Mouse (Mus musculus) CH12.LX (cell line): ENCODE data around the gene Ankrd9. TPM values are rescaled to one million over a fixed set of nuclear protein-coding genes. Genes with fewer than 3 reads are reported as not detected.

Experiments used
- DNase-seq: peaks from one replicate; pipeline ENCODE4 v3.0.0-alpha.2; 2013; ENCODE audit errors: extremely low read depth
- H3K27ac ChIP-seq: 2 replicates; pipeline ENCODE4 v1.5.1; 2012; ENCODE audit warnings: low read depth, mild to moderate bottlenecking, control low read depth, moderate library complexity; ENCODE audit not compliant: insufficient read depth
- H3K27me3 ChIP-seq: replicated peaks from 2 replicates; pipeline ENCODE3; 2012; ENCODE audit warnings: inconsistent platforms
- H3K36me3 ChIP-seq, 2 experiments: replicated peaks in 1 of 2; 2 replicates each; pipeline versions ENCODE3 to v1.6.1; 2012; ENCODE audit warnings: inconsistent platforms in 1 of 2, low read length in 1 of 2, mild to moderate bottlenecking in 1 of 2, mixed read lengths in 1 of 2, moderate library complexity in 1 of 2; ENCODE audit not compliant: control insufficient read depth in 1 of 2, insufficient read depth in 1 of 2
- H3K4me1 ChIP-seq, 2 experiments: 2 replicates each; pipeline ENCODE4 v1.6.1; 2012; ENCODE audit warnings: inconsistent platforms in 1 of 2, moderate library complexity in 1 of 2; ENCODE audit not compliant: insufficient read depth in 2 of 2, control insufficient read depth in 1 of 2
- H3K4me2 ChIP-seq: 2 replicates; pipeline ENCODE4 v1.6.1; 2012; ENCODE audit warnings: low read depth, mild to moderate bottlenecking, control low read depth; ENCODE audit not compliant: poor library complexity, insufficient read depth, severe bottlenecking
- H3K4me3 ChIP-seq, 3 experiments: fragments of 150-350 bp in 1 of 3; sonication (generic) in 1 of 3; replicated peaks in 1 of 3; 2 replicates each; pipeline versions ENCODE3 to v1.5.1; 2011 to 2012; ENCODE audit warnings: low read depth in 2 of 3, low read length in 2 of 3, mild to moderate bottlenecking in 2 of 3, moderate library complexity in 2 of 3, control low read depth in 1 of 3, improper control_type of control experiment in 1 of 3, inconsistent platforms in 1 of 3, mixed read lengths in 1 of 3; ENCODE audit not compliant: poor library complexity in 1 of 3
- H3K79me2 ChIP-seq: replicated peaks from 2 replicates; pipeline ENCODE4 v1.6.1; 2012; ENCODE audit warnings: mild to moderate bottlenecking, moderate library complexity; ENCODE audit not compliant: control insufficient read depth, poor library complexity, insufficient read depth, severe bottlenecking; ENCODE audit errors: extremely low read depth
- H3K9ac ChIP-seq: 2 replicates; pipeline ENCODE4 v1.6.1; 2012; ENCODE audit warnings: low read depth, mild to moderate bottlenecking, control low read depth, moderate library complexity; ENCODE audit not compliant: insufficient read depth
- H3K9me3 ChIP-seq: replicated peaks from 2 replicates; pipeline ENCODE3; 2012; ENCODE audit warnings: low read length, inconsistent platforms, mixed read lengths
- BHLHE40 ChIP-seq: IDR thresholded peaks from 2 replicates; pipeline ENCODE4 v1.6.1; 2011; ENCODE audit warnings: mild to moderate bottlenecking, low read depth, low read length, improper control_type of control experiment
- CHD1 ChIP-seq: IDR thresholded peaks from 2 replicates; pipeline ENCODE4 v1.6.1; 2012; ENCODE audit warnings: low read depth, low read length, improper control_type of control experiment, inconsistent platforms
- CTCF ChIP-seq, 2 experiments: IDR thresholded peaks in 1 of 2; conservative IDR thresholded peaks in 1 of 2; 2 replicates each; pipeline ENCODE4 v1.5.1; 2011 to 2012; ENCODE audit warnings: low read depth in 2 of 2, low read length in 2 of 2, improper control_type of control experiment in 1 of 2, inconsistent platforms in 1 of 2, mild to moderate bottlenecking in 1 of 2, moderate library complexity in 1 of 2
- E2F4 ChIP-seq: IDR thresholded peaks from 2 replicates; pipeline ENCODE4 v1.6.1; 2011; ENCODE audit warnings: low read depth, low read length, improper control_type of control experiment; ENCODE audit not compliant: insufficient replicate concordance
- GABPA ChIP-seq: IDR thresholded peaks from 2 replicates; pipeline ENCODE4 v1.6.1; 2012; ENCODE audit warnings: low read depth, low read length, improper control_type of control experiment, inconsistent platforms; ENCODE audit not compliant: insufficient replicate concordance
- IRF4 ChIP-seq: IDR thresholded peaks from 2 replicates; pipeline ENCODE4 v1.6.1; 2014; ENCODE audit warnings: low read depth, mild to moderate bottlenecking, inconsistent platforms, low read length, improper control_type of control experiment
- KAT2A ChIP-seq: IDR thresholded peaks from 2 replicates; pipeline ENCODE4 v1.6.1; 2012; ENCODE audit warnings: low read length, improper control_type of control experiment, inconsistent platforms; ENCODE audit not compliant: insufficient replicate concordance
- MAZ ChIP-seq: IDR thresholded peaks from 2 replicates; pipeline ENCODE4 v1.6.1; 2012; ENCODE audit warnings: low read depth, mild to moderate bottlenecking, inconsistent platforms, low read length, improper control_type of control experiment, moderate library complexity
- MEF2A ChIP-seq: IDR thresholded peaks from 2 replicates; pipeline ENCODE4 v1.6.1; 2014; ENCODE audit warnings: low read depth, mild to moderate bottlenecking, inconsistent platforms, low read length, improper control_type of control experiment, borderline replicate concordance
- NELFE ChIP-seq: IDR thresholded peaks from 2 replicates; pipeline ENCODE4 v1.6.1; 2011; ENCODE audit warnings: low read depth, low read length, improper control_type of control experiment
- NRF1 ChIP-seq: IDR thresholded peaks from 2 replicates; pipeline ENCODE4 v1.6.1; 2014; ENCODE audit warnings: low read depth, mild to moderate bottlenecking, inconsistent platforms, low read length, improper control_type of control experiment, moderate library complexity
- POLR2A ChIP-seq: IDR thresholded peaks from 2 replicates; pipeline ENCODE4 v1.6.1; 2011; ENCODE audit warnings: low read depth, mild to moderate bottlenecking, improper control_type of control experiment, low read length
- RAD21 ChIP-seq: IDR thresholded peaks from 2 replicates; pipeline ENCODE4 v1.6.1; 2011; ENCODE audit warnings: low read depth, mild to moderate bottlenecking, low read length, improper control_type of control experiment, moderate library complexity
- TBP ChIP-seq: conservative IDR thresholded peaks from 2 replicates; pipeline ENCODE4 v1.6.1; 2011; ENCODE audit warnings: low read depth, low read length, improper control_type of control experiment
- TCF12 ChIP-seq: IDR thresholded peaks from 2 replicates; pipeline ENCODE4 v1.6.1; 2014; ENCODE audit warnings: low read depth, mild to moderate bottlenecking, inconsistent platforms, low read length, improper control_type of control experiment
- UBTF ChIP-seq: IDR thresholded peaks from 2 replicates; pipeline ENCODE4 v1.6.1; 2012; ENCODE audit warnings: low read depth, mild to moderate bottlenecking, inconsistent platforms, low read length, improper control_type of control experiment, moderate library complexity
- ZKSCAN1 ChIP-seq: IDR thresholded peaks from 2 replicates; pipeline ENCODE4 v1.6.1; 2012; ENCODE audit warnings: low read depth, inconsistent platforms, low read length, improper control_type of control experiment, borderline replicate concordance
- ZMIZ1 ChIP-seq: IDR thresholded peaks from 2 replicates; pipeline ENCODE4 v1.6.1; 2012; ENCODE audit warnings: low read depth, mild to moderate bottlenecking, inconsistent platforms, low read length, improper control_type of control experiment
- ZNF384 ChIP-seq: IDR thresholded peaks from 2 replicates; pipeline ENCODE4 v1.6.1; 2012; ENCODE audit warnings: low read depth, low read length, improper control_type of control experiment, inconsistent platforms
- dilution Hi-C: fragments of 300-500 bp; cut with MboI; formaldehyde crosslinking; loops from 2 replicates; pipeline ENCODE4 v1.14.3; 2020; ENCODE audit warnings: low sequenced_read_pairs; ENCODE audit not compliant: extremely low pct_unique_long_range_greater_than_20kb, extremely low pct_ligation_motif_present
- in situ Hi-C: fragments of 300-500 bp; cut with MboI; formaldehyde crosslinking; loops from 3 replicates; pipeline ENCODE4 v1.14.3; 2019; ENCODE audit warnings: low sequenced_read_pairs, low pct_ligation_motif_present, low pct_unique_long_range_greater_than_20kb, mixed read lengths
- polyA plus RNA-seq: library from polyadenylated mRNA; unstranded; fragments of >175 nt; gene quantifications from 2 replicates; pipeline ENCODE4 v1.2.1, GENCODE M21; 2012; ENCODE audit warnings: low read depth; ENCODE audit not compliant: insufficient read length
- total RNA-seq, 2 experiments: library from RNA; depleted of rRNA; stranded (reverse); fragments of 300-350 nt in 1 of 2; fragments of >200 nt in 1 of 2; gene quantifications; 2 replicates each; pipeline ENCODE4 v1.2.3; 2012 to 2014

Gene Ankrd9
- total and polyA plus RNA-seq, 3 experiments = 2.4 to 5.2 (median 2.5) TPM

- Histone ChIP-seq H3K27ac (no peak overlapping the region), H3K4me1 (peaks cover 0 to 2% of the 10 kb centered on the region in 2 experiments; a peak in 1 of 4 replicates), H3K36me3 (no peaks in the 10 kb centered on the region), H3K27me3 (no peaks in the 10 kb centered on the region), H3K9me3 (peaks cover 11% of the 10 kb centered on the region), H3K4me2 (no peak overlapping the region), H3K4me3 (no peak overlapping the region), H3K9ac (no peak overlapping the region), H3K79me2 (no peaks in the 10 kb centered on the region)
- dilution Hi-C loops (no loop called here), in situ Hi-C loops (no loop called here)
- DNase-seq = no peak
- no peak for TF ChIP-seq CHD1
- TF ChIP-seq TBP = no peak
- TF ChIP-seq ZKSCAN1 = no peak
- no peak for TF ChIP-seq NRF1
- no peak for TF ChIP-seq MEF2A
- TF ChIP-seq RAD21 = no peak
- no peak for TF ChIP-seq CTCF (conservative IDR thresholded peaks at IDR 0.05 in 1 of 2, IDR thresholded peaks at IDR 0.05 in 1 of 2; ENCODE audit: low read depth in 2 of 2, low read length in 2 of 2)
- TF ChIP-seq UBTF = no peak
- TF ChIP-seq BHLHE40 = no peak
These were observed 30.9 kb upstream of the Ankrd9 start for GRCm38 (mm10) chr12:111009615-111010257.

GRCm38 (mm10) chr12:111008500-111009490 is 30.0 kb upstream of the Ankrd9 start:
- dilution Hi-C loops = no loop called here
- no peak overlapping the region for H3K9ac ChIP-seq
- H3K27ac ChIP-seq = no peak overlapping the region
- no peak for DNase-seq
- TF ChIP-seq ZKSCAN1 (no peak), GABPA (no peak), TBP (no peak), ZNF384 (no peak), MAZ (no peak), IRF4 (no peak), E2F4 (no peak), UBTF (no peak), TCF12 (no peak), ZMIZ1 (no peak), POLR2A (no peak), NRF1 (no peak), NELFE (no peak), KAT2A (no peak)
- H3K9me3 ChIP-seq = peaks cover 11% of the 10 kb centered on the region
- no peaks in the 10 kb centered on the region for H3K79me2 ChIP-seq
- in situ Hi-C loops = no loop called here
- no peaks in the 10 kb centered on the region for H3K27me3 ChIP-seq
- no peak overlapping the region for H3K4me2 ChIP-seq
- no peaks in the 10 kb centered on the region for H3K36me3 ChIP-seq
- no peak overlapping the region for H3K4me3 ChIP-seq
- peaks cover 6 to 9% of the 10 kb centered on the region in 2 experiments; a peak in 2 of 4 replicates for H3K4me1 ChIP-seq
